Mouse (Mus musculus): ENCODE measurements around the gene Gm28308.

DNA sequence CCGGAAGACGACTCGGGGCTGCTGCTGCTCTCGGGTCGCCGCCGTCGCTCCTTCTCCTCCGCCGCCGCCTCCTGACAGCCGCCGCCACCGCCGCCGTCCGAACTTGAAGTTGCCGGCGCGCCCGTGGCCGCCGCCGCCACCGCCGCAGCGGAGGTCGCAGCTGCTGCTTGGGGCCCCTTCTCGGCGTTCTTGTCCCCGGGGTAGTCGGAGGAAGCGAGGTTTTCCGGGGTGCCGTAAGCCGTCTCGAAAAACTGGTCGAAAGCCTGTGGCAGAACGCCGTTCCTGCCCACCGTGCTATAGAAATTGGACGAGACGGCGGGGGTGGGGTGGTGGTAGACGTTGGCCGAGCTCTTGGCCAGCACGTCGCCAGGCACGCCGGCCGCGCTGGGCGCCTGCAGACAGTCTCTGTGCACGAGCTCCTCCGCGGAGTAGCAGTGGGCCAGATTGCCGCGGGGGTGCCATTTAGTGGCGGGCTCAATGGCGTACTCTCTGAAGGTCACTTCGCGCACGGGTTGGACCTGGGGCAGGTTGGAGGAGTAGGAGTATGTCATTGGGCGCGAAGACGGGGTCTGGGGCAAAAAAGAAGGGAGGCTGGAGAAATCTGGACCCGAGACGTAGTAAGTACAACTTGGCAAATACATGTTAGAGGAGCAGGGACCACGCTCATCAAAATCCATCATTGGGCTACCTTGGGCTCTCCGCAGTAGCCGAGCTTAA lies 32.1 kb upstream of the Gm28308 start:
- no peak for TF ChIP-seq POLR2A (IDR thresholded peaks at IDR 0.05; ENCODE audit: extremely low read depth, insufficient read depth, low read length)
- no peak for TF ChIP-seq CTCF (IDR thresholded peaks at IDR 0.05; ENCODE audit: extremely low read depth, insufficient read depth, low read length)
